Mouse (Mus musculus) intestine, postnatal 0 days (tissue): ENCODE results near the gene Hist1h2bl. TPM values are rescaled to one million over a fixed set of nuclear protein-coding genes. Genes with fewer than 3 reads are reported as not detected.
"Not testable (repeated sequence)": the region's sequence is repeated elsewhere in the genome, so short reads cannot be mapped to it uniquely, and the experiment has no call there.

Source experiments
- ATAC-seq: fragments of 200-750 bp; cut with Nextera tagmentation; 2 replicates; pipeline ENCODE4 v1.8.0; 2017; ENCODE audit warnings: mild to moderate bottlenecking, moderate TSS enrichment, moderate library complexity
- H3K27ac ChIP-seq: fragments of 300-500 bp; sonication (generic); 2 replicates; pipeline ENCODE4 v1.5.1; 2014; ENCODE audit warnings: mild to moderate bottlenecking, low read depth, low read length, moderate library complexity
- H3K27me3 ChIP-seq: fragments of 300-500 bp; sonication (generic); replicated peaks from 2 replicates; pipeline ENCODE4 v1.6.1; 2014; ENCODE audit warnings: low read length, mixed read lengths; ENCODE audit not compliant: control insufficient read depth, insufficient read depth
- H3K36me3 ChIP-seq: fragments of 300-500 bp; sonication (generic); 2 replicates; pipeline ENCODE4 v1.6.1; 2014; ENCODE audit warnings: mild to moderate bottlenecking, moderate library complexity; ENCODE audit not compliant: control insufficient read depth, insufficient read depth
- H3K4me1 ChIP-seq: fragments of 300-500 bp; sonication (generic); replicated peaks from 2 replicates; pipeline ENCODE4 v1.6.1; 2014; ENCODE audit warnings: antibody characterized with exemption, low read length, mixed read lengths; ENCODE audit not compliant: control insufficient read depth, insufficient read depth
- H3K4me2 ChIP-seq: fragments of 300-500 bp; sonication (generic); replicated peaks from 2 replicates; pipeline ENCODE4 v1.6.1; 2014; ENCODE audit warnings: low read depth, mild to moderate bottlenecking, moderate library complexity
- H3K4me3 ChIP-seq: fragments of 300-500 bp; sonication (generic); 2 replicates; pipeline ENCODE4 v1.5.1; 2014; ENCODE audit warnings: low read depth, low read length
- H3K9ac ChIP-seq: fragments of 300-500 bp; sonication (generic); 2 replicates; pipeline ENCODE4 v1.6.1; 2014; ENCODE audit warnings: mild to moderate bottlenecking, low read depth, low read length
- H3K9me3 ChIP-seq: fragments of 300-500 bp; sonication (generic); 2 replicates; pipeline ENCODE4 v1.6.1; 2016; ENCODE audit warnings: mixed run types; ENCODE audit not compliant: control insufficient read depth
- CTCF ChIP-seq: sonication (generic); IDR thresholded peaks from 2 replicates; pipeline ENCODE4 v1.5.1; 2016; ENCODE audit warnings: low read depth, mild to moderate bottlenecking, control low read depth, antibody characterized with exemption, moderate library complexity
- WGBS: fragments of 180-500 bp; shearing (Covaris S2); extraction: QIAGEN DNeasy Blood & Tissue Kit; methylation state at CpG from one replicate; pipeline ENCODE4 v1.1.7; 2014; 5-methylcytosine and 5-hydroxymethylcytosine counted together
- polyA plus RNA-seq: library from polyadenylated mRNA; unstranded; fragments of >200 nt; fragmentation: Nextera tagmentation; extraction: Ambion mirVana; gene quantifications from 2 replicates; pipeline ENCODE4 v1.2.1, GENCODE M21; 2015

Hist1h2bl gene
- polyA plus RNA-seq = 1.9 TPM in 1 of 2 replicates, not detected in the other

- H3K4me2 ChIP-seq = peak within 1 kb of the TSS; percentile 77
- peaks cover 11% of the 10 kb centered on the region for H3K4me1 ChIP-seq
- H3K27ac ChIP-seq = peak within 1 kb of the TSS; percentile 80
- peak within 1 kb of the TSS; percentile 49 for H3K9ac ChIP-seq
- not testable (repeated sequence) for H3K9me3 ChIP-seq, H3K27me3 ChIP-seq, H3K36me3 ChIP-seq
- peak; percentile 89 for ATAC-seq
- WGBS = under 1% methylated on average over 27 of the region's 50 CpGs
- H3K4me3 ChIP-seq = peak within 1 kb of the TSS; percentile 41
Observed at GRCm38 (mm10) chr13:21715864-21716539, at the start of gene Hist1h2bl, which contains the start of gene Hist1h2ai. Gene Hist1h2bl, minus strand, starts transcription at chr13:21716143. Gene Hist1h2ai, plus strand, starts transcription at chr13:21716422.

DNA sequence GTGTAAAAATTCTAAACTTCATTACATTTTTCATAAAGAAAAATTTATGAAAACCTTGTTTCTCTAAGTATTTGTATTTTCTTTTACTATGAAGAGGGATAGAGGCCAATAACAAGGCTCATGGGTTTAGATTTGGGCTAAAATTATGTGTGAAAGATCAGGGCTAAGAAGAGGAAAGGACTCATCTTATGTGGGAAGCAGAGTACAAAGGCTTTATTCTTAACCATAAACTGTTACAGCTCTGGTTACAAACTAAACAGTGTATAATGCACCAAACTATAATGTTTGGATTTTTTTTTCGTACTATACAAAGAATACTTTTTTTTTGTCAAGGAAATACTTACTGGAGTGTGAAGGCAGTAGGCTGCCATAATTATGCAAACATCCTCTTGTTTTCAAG is 39.8 kb upstream of the Hist1h2bl start:
- Histone ChIP-seq H3K9me3 (no peaks in the 10 kb centered on the region), H3K9ac (no peak overlapping the region), H3K36me3 (no peaks in the 10 kb centered on the region), H3K4me3 (no peak overlapping the region), H3K27me3 (no peaks in the 10 kb centered on the region), H3K27ac (no peak overlapping the region), H3K4me1 (no peaks in the 10 kb centered on the region; the same call in 1 of the 2 replicates), H3K4me2 (no peak overlapping the region)
- WGBS = 67% methylated on average over 1 of the region's 1 CpGs
- TF ChIP-seq CTCF = no peak
- no peak for ATAC-seq

- ATAC-seq, H3K4me1 ChIP-seq, H3K36me3 ChIP-seq, H3K9me3 ChIP-seq, H3K27me3 ChIP-seq: not testable (repeated sequence)
- Histone ChIP-seq H3K4me3 (peak overlapping the region; percentile 42), H3K4me2 (peak overlapping the region; percentile 75), H3K9ac (0 out of 2 replicates have a peak overlapping the region, but pooled peaks have one; percentile 5), H3K27ac (peak overlapping the region; percentile 54; the same call in 1 of the 2 replicates)
- under 1% methylated on average over 24 of the region's 26 CpGs for WGBS
Observed at GRCm38 (mm10) chr13:21754294-21755001, 38.5 kb upstream of the Hist1h2bl start.

DNA sequence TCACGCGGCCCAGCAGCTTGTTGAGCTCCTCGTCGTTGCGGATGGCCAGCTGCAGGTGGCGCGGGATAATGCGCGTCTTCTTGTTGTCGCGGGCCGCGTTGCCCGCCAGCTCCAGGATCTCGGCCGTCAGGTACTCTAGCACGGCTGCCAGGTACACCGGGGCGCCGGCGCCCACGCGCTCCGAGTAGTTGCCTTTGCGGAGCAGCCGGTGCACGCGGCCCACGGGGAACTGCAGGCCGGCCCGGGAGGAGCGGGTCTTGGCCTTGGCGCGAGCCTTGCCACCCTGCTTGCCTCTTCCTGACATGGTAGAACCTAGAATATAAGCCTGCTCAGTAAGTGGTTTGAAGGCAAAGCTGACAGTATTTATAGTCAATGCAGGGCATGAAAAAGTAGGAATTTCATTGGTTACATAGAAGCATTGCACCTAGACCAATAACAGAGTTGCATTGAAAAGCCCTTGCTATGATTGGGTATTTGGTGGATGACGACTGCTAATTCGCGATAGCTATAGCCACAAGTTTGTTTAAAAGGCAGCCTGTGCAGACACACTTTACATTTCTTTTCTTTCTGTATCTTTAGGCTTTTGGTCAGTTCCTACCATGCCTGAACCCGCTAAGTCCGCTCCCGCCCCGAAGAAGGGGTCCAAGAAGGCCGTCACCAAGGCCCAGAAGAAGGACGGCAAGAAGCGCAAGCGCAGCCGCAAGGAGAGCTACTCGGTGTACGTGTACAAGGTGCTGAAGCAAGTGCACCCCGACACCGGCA is 37.8 kb upstream of the Hist1h2bl start, which contains the start of the genes Hist1h2ak and Hist1h2bn:
Gene Hist1h2ak (minus strand): TSS at position 304 of the 762 bp plus-strand sequence.
Gene Hist1h2bn (plus strand): TSS at position 600 of the 762 bp plus-strand sequence.
- Histone ChIP-seq H3K27ac (peak within 1 kb of the TSS; percentile 74), H3K4me2 (peak within 1 kb of the TSS; percentile 75), H3K9ac (0 out of 2 replicates have a peak within 1 kb of the TSS, but pooled peaks have one; percentile 5), H3K4me3 (peak within 1 kb of the TSS; percentile 42)
- WGBS = under 1% methylated on average over 37 of the region's 50 CpGs
- not testable (repeated sequence) for H3K4me1 ChIP-seq, H3K36me3 ChIP-seq, H3K27me3 ChIP-seq, H3K9me3 ChIP-seq
- TF ChIP-seq CTCF = peak; percentile 54
- peak; percentile 94 for ATAC-seq

DNA sequence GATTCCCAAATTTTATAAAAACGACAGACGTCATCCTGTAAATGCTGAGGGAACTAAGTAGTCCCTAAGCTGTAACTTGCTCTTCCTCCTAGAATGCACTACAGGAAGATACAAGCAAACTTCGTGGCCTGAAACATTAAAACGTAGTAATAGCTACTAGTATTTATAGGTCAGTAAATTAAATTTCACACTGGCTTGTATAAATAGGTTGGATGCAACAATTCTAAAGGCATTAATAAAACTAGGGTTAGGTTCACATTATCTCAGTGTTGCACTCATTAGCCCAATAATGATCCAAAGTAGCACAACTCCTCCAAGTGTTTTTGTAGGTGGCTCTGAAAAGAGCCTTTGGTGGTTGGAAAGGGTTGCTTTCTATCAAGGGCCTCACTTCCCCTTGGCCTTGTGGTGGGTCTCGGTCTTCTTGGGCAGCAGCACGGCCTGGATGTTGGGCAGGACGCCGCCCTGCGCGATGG is 37.1 kb upstream of the Hist1h2bl start:
- Histone ChIP-seq H3K9ac (no peak overlapping the region), H3K4me2 (peak overlapping the region; percentile 75)
- WGBS = 2% methylated on average over 10 of the region's 10 CpGs

More for the DNA sequence above, 37.1 kb upstream of the Hist1h2bl start:
- Histone ChIP-seq H3K36me3 (no peaks in the 10 kb centered on the region), H3K4me1 (no peaks in the 10 kb centered on the region), H3K27ac (peak overlapping the region; percentile 74), H3K9me3 (no peaks in the 10 kb centered on the region), H3K4me3 (peak overlapping the region; percentile 42), H3K27me3 (no peaks in the 10 kb centered on the region)
- TF ChIP-seq CTCF = no peak
- ATAC-seq = no peak
